Mouse (Mus musculus): ENCODE measurements around the gene Pax5. TPM values are rescaled to one million over a fixed set of nuclear protein-coding genes. Genes with fewer than 3 reads are reported as not detected.

The Pax5 gene
- polyA plus RNA-seq, 1 experiment from 2014 or later, result not detected

GRCm38 (mm10) chr4:44668172-44668571 lies 42.1 kb downstream of the Pax5 start:
- ATAC-seq (replicated peaks; ENCODE audit: low FRiP score, low read depth), result no peak
- Histone ChIP-seq H3K9ac (ENCODE audit: low read depth, low read length) (no peak overlapping the region), H3K36me3 (ENCODE audit: insufficient read depth, low read length) (no peaks in the 10 kb centered on the region), H3K27me3 (ENCODE audit: insufficient read depth, low read length) (peaks cover 19% of the 10 kb centered on the region), H3K4me1 (replicated peaks; ENCODE audit: insufficient read depth, low read length) (peaks cover 6% of the 10 kb centered on the region; the same call in 1 of the 2 replicates), H3K4me2 (ENCODE audit: low read length) (no peak overlapping the region), H3K27ac (no peak overlapping the region), H3K4me3 (replicated peaks; ENCODE audit: low read depth, low read length) (no peak overlapping the region), H3K9me3 (replicated peaks; ENCODE audit: low read length) (no peaks in the 10 kb centered on the region)
- DNase-seq (ENCODE audit: low spot score), result no peak
- WGBS, result 60% methylated on average over 3 of the region's 3 CpGs
- TF ChIP-seq CTCF (IDR thresholded peaks at IDR 0.05; ENCODE audit: low read depth), result no peak

- Histone ChIP-seq H3K27me3 (ENCODE audit: insufficient read depth, low read length) (peaks cover 27% of the 10 kb centered on the region), H3K4me2 (ENCODE audit: low read length) (no peak overlapping the region), H3K27ac (no peak overlapping the region), H3K4me3 (replicated peaks; ENCODE audit: low read depth, low read length) (no peak overlapping the region), H3K9ac (ENCODE audit: low read depth, low read length) (no peak overlapping the region), H3K36me3 (ENCODE audit: insufficient read depth, low read length) (no peaks in the 10 kb centered on the region), H3K9me3 (replicated peaks; ENCODE audit: low read length) (no peaks in the 10 kb centered on the region), H3K4me1 (replicated peaks; ENCODE audit: insufficient read depth, low read length) (peaks cover 6% of the 10 kb centered on the region; the same call in 1 of the 2 replicates)
- ATAC-seq (replicated peaks; ENCODE audit: low FRiP score, low read depth) (no peak), DNase-seq (ENCODE audit: low spot score) (no peak)
- 79% methylated on average over 6 of the region's 6 CpGs for whole genome bisulfite sequencing
- TF ChIP-seq CTCF (IDR thresholded peaks at IDR 0.05; ENCODE audit: low read depth), result no peak
These were observed 42.9 kb downstream of the Pax5 start for GRCm38 (mm10) chr4:44667369-44667768.

- WGBS, result 28% methylated on average over 6 of the region's 6 CpGs
- no peak for DNase-seq (ENCODE audit: low spot score)
- peak overlapping the region; percentile 52 for H3K4me3 ChIP-seq (replicated peaks; ENCODE audit: low read depth, low read length)
- peak overlapping the region; percentile 94 for H3K4me2 ChIP-seq (ENCODE audit: low read length)
- peaks cover 32% of the 10 kb centered on the region for H3K27me3 ChIP-seq (ENCODE audit: insufficient read depth, low read length)
- peaks cover 6% of the 10 kb centered on the region; the same call in 1 of the 2 replicates for H3K4me1 ChIP-seq (replicated peaks; ENCODE audit: insufficient read depth, low read length)
- no peak overlapping the region for H3K9ac ChIP-seq (ENCODE audit: low read depth, low read length)
- no peak overlapping the region for H3K27ac ChIP-seq
- H3K36me3 ChIP-seq (ENCODE audit: insufficient read depth, low read length), result no peaks in the 10 kb centered on the region
- no peak for ATAC-seq (replicated peaks; ENCODE audit: low FRiP score, low read depth)
- no peaks in the 10 kb centered on the region for H3K9me3 ChIP-seq (replicated peaks; ENCODE audit: low read length)
- TF ChIP-seq CTCF (IDR thresholded peaks at IDR 0.05; ENCODE audit: low read depth), result no peak
These were observed 45.6 kb downstream of the Pax5 start for GRCm38 (mm10) chr4:44664767-44665056.

GRCm38 (mm10) chr4:44664004-44664766 lies 46.1 kb downstream of the Pax5 start:
- H3K27me3 ChIP-seq (ENCODE audit: insufficient read depth, low read length), result peaks cover 32% of the 10 kb centered on the region
- peak; percentile 50 for DNase-seq (ENCODE audit: low spot score)
- no peak for ATAC-seq (replicated peaks; ENCODE audit: low FRiP score, low read depth)

GRCm38 (mm10) chr4:44663489-44663888 lies 46.8 kb downstream of the Pax5 start:
- Histone ChIP-seq H3K27ac (no peak overlapping the region), H3K4me2 (ENCODE audit: low read length) (peak overlapping the region; percentile 94), H3K27me3 (ENCODE audit: insufficient read depth, low read length) (peaks cover 32% of the 10 kb centered on the region), H3K4me1 (replicated peaks; ENCODE audit: insufficient read depth, low read length) (peaks cover 6% of the 10 kb centered on the region; the same call in 1 of the 2 replicates), H3K9me3 (replicated peaks; ENCODE audit: low read length) (no peaks in the 10 kb centered on the region), H3K36me3 (ENCODE audit: insufficient read depth, low read length) (no peaks in the 10 kb centered on the region), H3K4me3 (replicated peaks; ENCODE audit: low read depth, low read length) (peak overlapping the region; percentile 52; the same call in 1 of the 2 replicates), H3K9ac (ENCODE audit: low read depth, low read length) (no peak overlapping the region)
- DNase-seq (ENCODE audit: low spot score) (no peak), ATAC-seq (replicated peaks; ENCODE audit: low FRiP score, low read depth) (no peak)
- TF ChIP-seq CTCF (IDR thresholded peaks at IDR 0.05; ENCODE audit: low read depth), result no peak
- 18% methylated on average over 10 of the region's 10 CpGs for WGBS

More at GRCm38 (mm10) chr4:44664004-44664766, 46.1 kb downstream of the Pax5 start:
- no peak overlapping the region for H3K27ac ChIP-seq
- TF ChIP-seq CTCF (IDR thresholded peaks at IDR 0.05; ENCODE audit: low read depth), result no peak
- WGBS, result under 1% methylated on average over 81 of the region's 81 CpGs
- no peaks in the 10 kb centered on the region for H3K9me3 ChIP-seq (replicated peaks; ENCODE audit: low read length)
- H3K36me3 ChIP-seq (ENCODE audit: insufficient read depth, low read length), result no peaks in the 10 kb centered on the region
- 0 out of 2 replicates have a peak overlapping the region, but pooled peaks have one; percentile 23 for H3K9ac ChIP-seq (ENCODE audit: low read depth, low read length)
- peak overlapping the region; percentile 94 for H3K4me2 ChIP-seq (ENCODE audit: low read length)
- H3K4me1 ChIP-seq (replicated peaks; ENCODE audit: insufficient read depth, low read length), result peaks cover 6% of the 10 kb centered on the region; the same call in 1 of the 2 replicates
- H3K4me3 ChIP-seq (replicated peaks; ENCODE audit: low read depth, low read length), result peak overlapping the region; percentile 52

GRCm38 (mm10) chr4:44645181-44645580 lies 65.1 kb downstream of the Pax5 start:
- Histone ChIP-seq H3K4me1 (replicated peaks; ENCODE audit: insufficient read depth, low read length) (no peaks in the 10 kb centered on the region), H3K27me3 (ENCODE audit: insufficient read depth, low read length) (no peaks in the 10 kb centered on the region), H3K4me2 (ENCODE audit: low read length) (no peak overlapping the region), H3K9ac (ENCODE audit: low read depth, low read length) (no peak overlapping the region), H3K36me3 (ENCODE audit: insufficient read depth, low read length) (no peaks in the 10 kb centered on the region), H3K9me3 (replicated peaks; ENCODE audit: low read length) (no peaks in the 10 kb centered on the region), H3K4me3 (replicated peaks; ENCODE audit: low read depth, low read length) (no peak overlapping the region), H3K27ac (no peak overlapping the region)
- ATAC-seq (replicated peaks; ENCODE audit: low FRiP score, low read depth), result no peak
- 73% methylated on average over 4 of the region's 4 CpGs for WGBS
- TF ChIP-seq CTCF (IDR thresholded peaks at IDR 0.05; ENCODE audit: low read depth), result no peak
- DNase-seq (ENCODE audit: low spot score), result no peak

Data from kidney, postnatal 0 days (tissue).